Mouse (Mus musculus) ES-Bruce4 (cell line): ENCODE data around the gene Rps6kb2. TPM values are rescaled to one million over a fixed set of nuclear protein-coding genes. Genes with fewer than 3 reads are reported as not detected.

ENCODE experiments used
- H3K27ac ChIP-seq: 2 replicates; pipeline ENCODE4 v1.5.1; 2012; ENCODE audit warnings: low read length, inconsistent platforms; ENCODE audit not compliant: insufficient read depth
- H3K27me3 ChIP-seq: 2 replicates; pipeline ENCODE4 v1.6.1; 2012; ENCODE audit warnings: mild to moderate bottlenecking, low read length, inconsistent platforms; ENCODE audit not compliant: control insufficient read depth, poor library complexity, insufficient read depth, severe bottlenecking
- H3K36me3 ChIP-seq: 2 replicates; pipeline ENCODE4 v1.6.1; 2012; ENCODE audit warnings: inconsistent platforms, mild to moderate bottlenecking, low read length, moderate library complexity; ENCODE audit not compliant: control insufficient read depth, poor library complexity, insufficient read depth, severe bottlenecking
- H3K4me1 ChIP-seq: one replicate; pipeline ENCODE4 v1.8.1; 2011; ENCODE audit warnings: low read length; ENCODE audit not compliant: control insufficient read depth, insufficient read depth
- H3K4me3 ChIP-seq: 2 replicates; pipeline ENCODE4 v1.5.1; 2011; ENCODE audit warnings: low read depth, mild to moderate bottlenecking, low read length
- H3K9ac ChIP-seq: 2 replicates; pipeline ENCODE4 v1.6.1; 2012; ENCODE audit warnings: low read depth, mild to moderate bottlenecking, inconsistent platforms; ENCODE audit not compliant: poor library complexity, severe bottlenecking
- H3K9me3 ChIP-seq: replicated peaks from 2 replicates; pipeline ENCODE4 v1.6.1; 2012; ENCODE audit warnings: mild to moderate bottlenecking, low read length, inconsistent platforms; ENCODE audit not compliant: control insufficient read depth, poor library complexity, insufficient read depth, severe bottlenecking
- CTCF ChIP-seq: IDR thresholded peaks from one replicate; pipeline ENCODE4 v1.8.1; 2011; ENCODE audit warnings: low read depth, low read length
- EP300 ChIP-seq: IDR thresholded peaks from 2 replicates; pipeline ENCODE4 v1.6.1; 2011; ENCODE audit warnings: low read depth, low read length; ENCODE audit not compliant: insufficient read depth
- POLR2A ChIP-seq: IDR thresholded peaks from one replicate; pipeline ENCODE4 v1.8.1; 2011; ENCODE audit warnings: low read length; ENCODE audit not compliant: insufficient read depth
- polyA plus RNA-seq: library from polyadenylated mRNA; stranded (reverse); fragments of >200 nt; gene quantifications from 2 replicates; pipeline ENCODE4 v1.2.4, GENCODE M21; 2011; ENCODE audit warnings: low read depth; ENCODE audit not compliant: missing spikeins, insufficient read depth, insufficient read length

Rps6kb2 gene
- polyA plus RNA-seq, 1 experiment = 27.3 TPM

- Histone ChIP-seq H3K27ac (no peak within 1 kb of the TSS), H3K9ac (no peak within 1 kb of the TSS), H3K4me3 (no peak within 1 kb of the TSS), H3K27me3 (no peaks in the 10 kb centered on the region), H3K9me3 (no peaks in the 10 kb centered on the region), H3K4me1 (peaks cover 2% of the 10 kb centered on the region), H3K36me3 (0 out of 2 replicates have a peak, but pooled peaks cover 2% of the 10 kb centered on the region)
- TF ChIP-seq EP300 (no peak), POLR2A (no peak), CTCF (no peak)
These were observed 9.9 kb downstream of the Rps6kb2 start, which contains the start of gene Ptprcap for GRCm38 (mm10) chr19:4153232-4153654. TSS of gene Ptprcap (plus strand) at chr19:4153604.

- H3K4me3 ChIP-seq = no peak overlapping the region
- TF ChIP-seq POLR2A (no peak), EP300 (no peak), CTCF (no peak)
- peaks cover 2% of the 10 kb centered on the region for H3K4me1 ChIP-seq
- no peak overlapping the region for H3K27ac ChIP-seq
- H3K9me3 ChIP-seq = no peaks in the 10 kb centered on the region
- no peaks in the 10 kb centered on the region for H3K27me3 ChIP-seq
- H3K9ac ChIP-seq = no peak overlapping the region
- 0 out of 2 replicates have a peak, but pooled peaks cover 2% of the 10 kb centered on the region for H3K36me3 ChIP-seq
These were observed 10.5 kb downstream of the Rps6kb2 start for GRCm38 (mm10) chr19:4152445-4153231.

- Histone ChIP-seq H3K27ac (no peak overlapping the region), H3K4me3 (no peak overlapping the region), H3K36me3 (0 out of 2 replicates have a peak, but pooled peaks cover 2% of the 10 kb centered on the region), H3K4me1 (peaks cover 2% of the 10 kb centered on the region), H3K9me3 (no peaks in the 10 kb centered on the region), H3K27me3 (no peaks in the 10 kb centered on the region), H3K9ac (no peak overlapping the region)
- no peak for TF ChIP-seq POLR2A
- TF ChIP-seq EP300 = no peak
- no peak for TF ChIP-seq CTCF
These were observed 11.3 kb downstream of the Rps6kb2 start for GRCm38 (mm10) chr19:4151898-4152297.

GRCm38 (mm10) chr19:4151488-4151860 lies 11.7 kb downstream of the Rps6kb2 start:
- H3K9me3 ChIP-seq = no peaks in the 10 kb centered on the region
- no peak for TF ChIP-seq CTCF
- no peak for TF ChIP-seq EP300
- TF ChIP-seq POLR2A = no peak
- no peak overlapping the region for H3K4me3 ChIP-seq
- H3K36me3 ChIP-seq = 0 out of 2 replicates have a peak, but pooled peaks cover 2% of the 10 kb centered on the region
- peaks cover 2% of the 10 kb centered on the region for H3K4me1 ChIP-seq
- no peaks in the 10 kb centered on the region for H3K27me3 ChIP-seq
- no peak overlapping the region for H3K27ac ChIP-seq
- H3K9ac ChIP-seq = no peak overlapping the region

- H3K4me1 ChIP-seq = peaks cover 2% of the 10 kb centered on the region
- no peak overlapping the region for H3K9ac ChIP-seq
- no peaks in the 10 kb centered on the region for H3K27me3 ChIP-seq
- no peak overlapping the region for H3K27ac ChIP-seq
- no peaks in the 10 kb centered on the region for H3K9me3 ChIP-seq
- TF ChIP-seq EP300 (no peak), POLR2A (no peak)
- no peak overlapping the region for H3K4me3 ChIP-seq
- H3K36me3 ChIP-seq = 0 out of 2 replicates have a peak, but pooled peaks cover 2% of the 10 kb centered on the region
These were observed 12.3 kb downstream of the Rps6kb2 start for GRCm38 (mm10) chr19:4150567-4151487.
